Mouse (Mus musculus) E14TG2a.4 (cell line): ENCODE data around the gene Nudt11.
"Not testable (repeated sequence)": the region's sequence is repeated elsewhere in the genome, so short reads cannot be mapped to it uniquely, and the experiment has no call there.

ENCODE experiments used
- H3K27me3 ChIP-seq: 2 replicates; pipeline ENCODE4 v1.6.1; 2014; ENCODE audit warnings: low read length, control low read depth; ENCODE audit not compliant: insufficient read depth
- H3K36me3 ChIP-seq: 2 replicates; pipeline ENCODE4 v1.6.1; 2014; ENCODE audit warnings: low read length, control low read depth; ENCODE audit not compliant: insufficient read depth
- H3K4me1 ChIP-seq: replicated peaks from 2 replicates; pipeline ENCODE4 v1.6.1; 2014; ENCODE audit warnings: low read depth, low read length, control low read depth
- H3K4me3 ChIP-seq: replicated peaks from 2 replicates; pipeline ENCODE4 v1.5.1; 2014; ENCODE audit warnings: mild to moderate bottlenecking, low read length
- H3K9me3 ChIP-seq: 2 replicates; pipeline ENCODE4 v1.6.1; 2014; ENCODE audit warnings: low read length, control low read depth
- CTCF ChIP-seq: conservative IDR thresholded peaks from 2 replicates; pipeline ENCODE4 v1.5.1; 2014; ENCODE audit warnings: low read length
- NANOG ChIP-seq: IDR thresholded peaks from 2 replicates; pipeline ENCODE4 v1.6.1; 2014; ENCODE audit warnings: borderline replicate concordance, low read length, mixed read lengths
- POU5F1 ChIP-seq: IDR thresholded peaks from 2 replicates; pipeline ENCODE4 v1.6.1; 2014; ENCODE audit warnings: low read length, borderline replicate concordance

Nudt11 gene

DNA sequence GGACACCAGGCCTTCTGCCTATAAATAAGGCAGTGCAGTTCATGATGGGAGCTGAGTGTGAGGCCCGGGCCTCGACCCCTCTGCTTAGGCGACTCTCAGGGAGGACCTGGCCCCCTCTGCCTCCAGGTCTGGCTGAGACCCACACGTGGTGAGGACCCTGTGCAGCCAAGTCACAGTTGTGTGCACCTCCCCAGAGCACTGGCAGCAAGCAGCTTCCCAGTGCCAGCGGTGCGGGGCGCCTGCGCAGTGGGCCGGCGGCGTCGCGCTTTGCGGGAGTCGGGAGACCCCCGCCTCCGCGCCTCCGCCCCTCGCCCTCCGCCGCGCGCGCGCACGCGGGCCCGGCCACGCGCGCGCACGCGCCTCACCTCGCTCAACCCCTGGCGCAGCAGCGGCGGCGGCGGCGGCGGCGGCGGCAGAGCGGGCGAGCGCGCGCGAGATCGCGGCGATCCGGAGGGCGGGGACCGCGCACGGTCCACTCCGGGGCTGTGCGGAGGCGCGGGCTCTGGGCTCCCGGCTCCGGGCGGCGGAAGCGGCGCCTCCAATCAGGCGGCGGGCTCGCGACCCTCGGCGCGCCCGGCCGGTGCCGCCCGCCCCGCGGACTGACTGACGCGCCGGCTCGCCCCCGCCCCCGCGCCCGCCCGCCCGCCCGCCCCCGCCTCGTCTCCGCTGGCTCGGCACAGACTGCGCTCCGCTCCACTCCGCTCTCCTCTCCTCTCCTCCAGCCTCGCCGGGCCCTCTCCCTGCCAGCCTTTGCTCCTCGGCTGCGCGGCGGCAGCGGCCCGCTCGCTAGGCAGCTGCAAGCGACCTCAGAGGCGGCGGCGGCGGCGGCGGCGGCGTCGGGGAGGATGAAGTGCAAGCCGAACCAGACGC, at the start of gene Nudt11:
Gene Nudt11, plus strand, starts transcription at position 388 of the 870 bp plus-strand sequence.
- H3K4me1 ChIP-seq, H3K36me3 ChIP-seq, H3K9me3 ChIP-seq, H3K27me3 ChIP-seq: not testable (repeated sequence)
- H3K4me3 ChIP-seq = peak within 1 kb of the TSS; percentile 49; the same call in 1 of the 2 replicates

DNA sequence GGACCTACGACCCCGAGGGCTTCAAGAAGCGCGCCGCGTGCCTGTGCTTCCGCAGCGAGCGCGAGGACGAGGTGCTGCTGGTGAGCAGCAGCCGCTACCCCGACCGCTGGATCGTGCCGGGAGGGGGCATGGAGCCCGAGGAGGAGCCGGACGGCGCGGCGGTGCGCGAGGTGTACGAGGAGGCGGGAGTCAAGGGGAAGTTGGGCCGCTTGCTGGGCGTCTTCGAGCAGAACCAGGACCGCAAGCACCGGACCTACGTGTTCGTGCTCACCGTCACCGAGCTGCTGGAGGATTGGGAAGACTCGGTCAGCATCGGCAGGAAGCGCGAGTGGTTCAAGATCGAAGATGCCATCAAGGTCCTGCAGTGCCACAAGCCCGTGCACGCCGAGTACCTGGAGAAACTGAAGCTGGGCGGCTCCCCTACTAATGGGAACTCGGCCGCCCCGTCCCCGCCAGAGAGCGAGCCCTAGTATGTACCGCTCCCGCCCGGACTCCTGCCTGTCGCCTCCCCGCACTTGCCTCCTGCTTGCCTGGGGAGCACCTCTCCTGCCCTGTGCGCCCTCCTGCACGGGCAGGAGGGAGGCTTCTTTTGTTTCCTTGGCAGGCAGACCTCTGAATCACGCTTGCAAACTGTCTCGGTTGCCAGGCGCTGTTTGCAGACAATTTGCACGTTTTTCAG, 822 bp downstream of the Nudt11 start:
- not testable (repeated sequence) for H3K27me3 ChIP-seq, H3K4me1 ChIP-seq, H3K9me3 ChIP-seq, H3K36me3 ChIP-seq
- H3K4me3 ChIP-seq = peak overlapping the region; percentile 49; the same call in 1 of the 2 replicates

DNA sequence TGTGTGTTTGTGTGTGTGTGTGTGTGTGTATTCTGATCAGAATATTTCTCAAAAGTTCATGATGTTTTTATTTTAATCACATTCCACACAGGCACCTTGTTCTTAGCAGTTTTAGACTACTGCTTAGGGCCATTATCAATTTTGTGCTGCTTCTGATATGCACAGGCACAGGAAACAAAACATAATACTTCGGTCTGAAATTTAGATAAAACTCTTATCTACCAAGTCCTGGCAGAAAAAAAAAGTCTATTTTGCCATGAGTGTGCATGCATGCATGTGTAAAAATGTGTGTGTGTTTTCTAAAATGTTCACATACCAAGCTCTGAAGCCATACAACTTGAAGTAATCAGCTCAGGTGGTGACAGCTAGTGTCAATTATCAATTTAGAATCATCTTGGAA, 14.3 kb downstream of the Nudt11 start:
- Histone ChIP-seq H3K27me3 (0 out of 2 replicates have a peak, but pooled peaks cover 2% of the 10 kb centered on the region), H3K36me3 (no peaks in the 10 kb centered on the region), H3K9me3 (no peaks in the 10 kb centered on the region), H3K4me1 (no peaks in the 10 kb centered on the region), H3K4me3 (no peak overlapping the region)
- TF ChIP-seq NANOG = no peak
- TF ChIP-seq CTCF = no peak
- no peak for TF ChIP-seq POU5F1

DNA sequence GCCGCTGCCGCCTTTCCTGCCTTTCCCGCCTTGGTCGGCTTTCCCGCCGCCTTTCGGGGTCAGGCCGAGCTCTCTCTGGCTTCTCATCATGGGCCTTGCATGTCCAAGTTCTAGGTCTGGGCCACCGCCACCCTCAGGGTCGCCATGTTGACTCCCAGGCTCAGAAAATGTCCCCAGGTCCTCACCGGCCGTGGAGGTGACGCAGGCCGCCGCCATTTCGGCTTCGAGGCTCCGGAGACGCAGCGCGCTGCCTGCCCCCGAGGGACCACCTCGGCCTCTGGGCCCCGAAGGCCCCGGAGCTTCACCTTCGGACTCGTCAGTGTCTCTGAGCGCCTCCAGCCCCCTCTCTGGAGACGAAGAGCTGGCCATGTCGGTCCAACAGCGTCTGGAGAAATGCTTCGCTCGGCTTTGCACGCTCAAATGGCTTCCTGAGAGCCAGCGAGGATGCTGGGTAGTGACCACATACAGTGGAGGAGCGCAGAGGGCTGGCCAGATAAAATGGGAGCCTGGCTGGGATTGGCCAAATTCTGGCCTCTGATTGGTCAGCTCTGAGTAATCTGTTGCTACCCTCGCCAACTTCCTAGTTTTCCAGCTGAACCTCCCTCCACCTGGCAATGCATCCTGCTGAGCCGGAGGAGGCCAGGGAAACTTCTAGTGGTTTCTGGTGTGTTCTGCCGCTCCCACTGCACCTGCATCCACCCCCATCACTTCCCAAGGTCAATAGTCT, 35.9 kb downstream of the Nudt11 start, which contains the start of gene AU022751:
Gene AU022751, minus strand, starts transcription at position 466 of the 727 bp plus-strand sequence.
- Histone ChIP-seq H3K36me3 (no peaks in the 10 kb centered on the region), H3K4me3 (peak within 1 kb of the TSS; percentile 39), H3K27me3 (peaks cover 14% of the 10 kb centered on the region), H3K9me3 (no peaks in the 10 kb centered on the region), H3K4me1 (no peaks in the 10 kb centered on the region)
- TF ChIP-seq CTCF (no peak), NANOG (no peak), POU5F1 (no peak)

DNA sequence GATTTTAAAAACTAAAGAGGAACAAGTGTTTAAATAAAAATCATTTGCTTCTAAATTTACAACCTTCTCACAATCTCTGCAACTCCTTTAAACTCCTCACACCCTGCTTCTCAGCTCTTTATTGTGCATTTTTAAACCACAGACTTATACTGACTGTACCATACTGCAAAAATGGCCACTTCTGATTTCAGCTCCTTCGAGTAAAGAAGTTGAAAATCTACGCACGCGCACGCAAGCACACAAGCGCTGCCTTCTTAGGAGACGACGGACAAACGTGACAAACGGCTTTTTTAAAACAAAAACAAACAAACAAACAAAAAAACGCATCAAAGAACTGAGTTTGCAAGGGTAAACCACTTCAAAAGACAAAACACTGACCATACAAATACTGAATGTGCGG, 44.3 kb downstream of the Nudt11 start:
- no peak for TF ChIP-seq POU5F1
- TF ChIP-seq NANOG = no peak
- TF ChIP-seq CTCF = no peak
- Histone ChIP-seq H3K9me3 (no peaks in the 10 kb centered on the region), H3K27me3 (peaks cover 2% of the 10 kb centered on the region; the same call in 1 of the 2 replicates), H3K36me3 (no peaks in the 10 kb centered on the region), H3K4me3 (peak overlapping the region; percentile 61), H3K4me1 (no peaks in the 10 kb centered on the region)

DNA sequence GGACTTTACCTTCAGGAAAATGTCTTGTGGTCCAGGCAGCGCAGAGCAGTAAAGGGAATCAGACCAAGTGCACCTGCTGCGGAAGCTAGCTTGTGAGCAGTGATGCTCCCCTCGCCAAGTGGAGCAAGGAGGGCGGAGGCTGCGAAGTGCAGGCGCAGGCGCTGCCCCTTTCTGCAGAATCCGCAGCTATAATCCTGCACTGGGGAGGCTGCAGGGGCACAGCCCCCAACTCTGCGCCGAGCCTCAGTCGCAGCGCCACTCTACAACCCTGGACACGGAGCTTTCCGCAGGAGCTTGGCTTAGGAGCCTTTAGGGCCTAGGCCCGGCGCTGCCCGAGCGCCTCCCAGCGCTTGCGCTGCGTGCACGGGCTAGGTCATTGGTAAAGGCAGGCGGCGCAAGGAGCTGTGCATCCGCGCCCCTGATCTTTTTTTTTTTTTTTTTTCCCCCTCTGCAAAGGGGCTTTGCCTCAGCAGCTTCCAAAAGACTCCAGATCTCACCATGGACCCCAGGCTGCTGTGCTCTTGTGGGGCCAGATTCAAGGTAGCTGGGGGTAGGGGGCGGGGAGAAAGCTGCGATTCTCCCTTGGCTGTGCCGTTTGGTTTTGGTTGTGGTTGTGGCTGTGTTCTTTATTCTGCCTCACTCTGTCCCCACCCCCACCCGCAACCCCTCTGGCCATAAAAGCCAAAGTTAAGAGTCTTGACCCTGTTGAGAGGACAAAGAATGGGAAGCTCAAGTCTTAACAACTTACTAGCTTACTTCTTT, 44.9 kb downstream of the Nudt11 start:
- Histone ChIP-seq H3K9me3 (no peaks in the 10 kb centered on the region), H3K36me3 (no peaks in the 10 kb centered on the region), H3K4me1 (no peaks in the 10 kb centered on the region), H3K4me3 (peak overlapping the region; percentile 61), H3K27me3 (peaks cover 2% of the 10 kb centered on the region; the same call in 1 of the 2 replicates)
- TF ChIP-seq CTCF (no peak), POU5F1 (no peak), NANOG (no peak)
